Mouse (Mus musculus) heart, adult 2 months (tissue): ENCODE measurements around the gene Mpeg1.

Experiments used
- EP300 ChIP-seq: fragments of 200-500 bp; IDR thresholded peaks from 2 replicates; pipeline ENCODE4 v1.6.1; 2011; ENCODE audit warnings: low read depth, low read length, control low read depth; ENCODE audit not compliant: insufficient read depth
- POLR2A ChIP-seq: fragments of 200-500 bp; IDR thresholded peaks from 2 replicates; pipeline ENCODE4 v1.6.1; 2011; ENCODE audit warnings: mild to moderate bottlenecking, low read depth, low read length, control low read depth; ENCODE audit not compliant: insufficient read depth

DNA sequence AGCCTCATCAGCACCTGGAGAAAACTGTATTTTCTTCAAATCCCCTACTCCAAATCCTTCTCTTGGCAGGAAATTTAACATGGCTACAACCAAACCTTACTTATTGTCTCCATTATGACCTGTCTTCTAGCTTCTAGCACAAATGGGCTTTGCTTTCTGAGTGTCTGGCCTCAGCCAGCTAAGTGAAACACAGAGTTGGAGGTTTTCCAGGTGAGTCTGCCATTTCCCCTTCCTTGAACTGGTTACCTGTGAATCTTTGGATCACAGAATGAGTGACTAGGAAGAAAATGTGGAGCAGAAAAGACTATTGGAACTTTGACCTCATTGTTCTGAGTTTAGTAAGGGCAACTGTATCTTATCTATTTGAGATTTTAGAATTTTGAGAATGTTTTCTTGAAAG lies 43.2 kb upstream of the Mpeg1 start, which contains the start of gene Olfr1441:
- TF ChIP-seq EP300 (no peak), POLR2A (no peak)
